Mouse (Mus musculus) c-Kit-positive CD71-positive TER-119-positive erythroid progenitor cells, embryonic 14.5 days (primary cell): ENCODE measurements around the gene Clec9a.
A peak's percentile ranks its signal among the peaks of the same experiment; 100 is the strongest.

Source experiments
- DNase-seq: peaks from one replicate; pipeline ENCODE4 v3.0.0-alpha.2; 2013; ENCODE audit warnings: low spot score

The Clec9a gene

DNA sequence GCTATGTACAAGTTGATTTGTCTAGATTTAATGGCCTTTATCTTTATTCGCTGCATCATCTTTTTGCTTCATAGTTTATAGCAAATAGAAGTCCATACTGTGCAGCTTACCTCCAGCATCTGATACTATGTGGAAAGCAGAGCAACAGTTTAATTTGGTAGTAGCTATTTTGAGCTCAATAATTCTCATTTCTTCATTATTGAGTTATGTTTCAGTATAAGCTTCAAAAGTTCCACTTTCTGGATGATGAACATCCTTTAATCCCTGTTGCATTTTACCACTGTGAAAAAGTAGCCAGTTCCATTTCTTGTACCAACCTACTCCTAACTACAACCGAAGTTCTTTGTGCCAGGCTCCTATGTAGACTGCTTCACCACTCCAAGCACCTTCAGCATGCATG, at the start of gene Clec9a:
Gene Clec9a (plus strand): TSS at position 301 of the 400 bp plus-strand sequence.
- DNase-seq = no peak

DNA sequence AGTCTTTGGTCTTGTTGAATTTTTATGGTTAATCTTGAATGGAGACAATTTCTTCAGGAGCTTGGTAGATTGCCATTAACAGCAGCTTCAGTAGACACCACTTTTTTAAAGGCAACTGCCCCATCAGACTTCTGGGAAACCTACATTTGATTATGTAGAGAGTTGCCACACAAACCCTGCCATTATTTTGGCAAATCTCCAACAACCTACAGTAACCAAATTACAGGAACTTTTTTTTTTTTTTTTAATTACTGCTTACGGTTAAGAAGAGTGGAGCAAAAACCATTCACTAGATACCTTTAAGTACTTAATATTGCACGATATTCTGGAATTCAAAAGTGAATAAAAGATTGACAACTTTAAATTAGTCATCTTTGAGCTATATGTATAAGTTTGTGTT, 49.1 kb upstream of the Clec9a start:
- DNase-seq = no peak

DNA sequence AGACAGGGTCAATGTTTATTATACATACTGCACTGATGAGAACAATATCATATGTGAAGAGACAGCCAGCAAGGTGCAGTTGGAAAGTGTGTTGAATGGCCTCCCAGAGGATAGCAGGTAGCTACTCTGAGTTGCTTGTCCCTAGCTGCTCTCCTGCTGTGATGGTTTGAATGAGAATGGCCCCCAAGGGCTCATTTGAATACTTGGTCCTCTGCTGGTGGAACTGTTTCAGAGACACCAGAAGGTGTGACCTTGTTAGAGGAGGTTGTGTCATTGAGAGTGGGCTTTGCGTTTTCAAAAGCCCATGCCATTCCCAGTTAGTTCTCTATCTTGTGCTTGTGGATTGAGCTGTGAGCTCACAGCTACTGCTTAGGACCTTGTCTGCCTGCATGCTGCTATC, 44.7 kb upstream of the Clec9a start:
- no peak for DNase-seq

DNA sequence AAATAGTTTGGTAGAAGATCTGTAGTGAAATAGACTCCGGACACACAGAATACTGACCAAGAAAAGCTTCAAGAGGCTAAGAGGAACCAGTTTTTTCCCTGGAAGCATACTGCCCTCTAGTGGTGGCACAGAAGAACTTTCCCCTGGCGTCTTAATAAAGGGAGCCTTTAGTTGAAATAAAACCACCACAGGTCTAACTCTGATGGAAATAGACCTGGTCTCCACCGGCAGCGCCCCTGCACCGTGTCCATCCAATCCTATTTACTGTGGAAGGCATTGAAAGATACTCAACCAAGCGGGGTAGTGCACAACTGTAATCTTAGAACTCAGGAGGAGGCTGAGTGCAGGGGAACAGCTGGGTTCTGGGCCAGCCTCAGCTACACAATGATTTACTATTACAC, 42.7 kb upstream of the Clec9a start:
- DNase-seq = peak; percentile 32

DNA sequence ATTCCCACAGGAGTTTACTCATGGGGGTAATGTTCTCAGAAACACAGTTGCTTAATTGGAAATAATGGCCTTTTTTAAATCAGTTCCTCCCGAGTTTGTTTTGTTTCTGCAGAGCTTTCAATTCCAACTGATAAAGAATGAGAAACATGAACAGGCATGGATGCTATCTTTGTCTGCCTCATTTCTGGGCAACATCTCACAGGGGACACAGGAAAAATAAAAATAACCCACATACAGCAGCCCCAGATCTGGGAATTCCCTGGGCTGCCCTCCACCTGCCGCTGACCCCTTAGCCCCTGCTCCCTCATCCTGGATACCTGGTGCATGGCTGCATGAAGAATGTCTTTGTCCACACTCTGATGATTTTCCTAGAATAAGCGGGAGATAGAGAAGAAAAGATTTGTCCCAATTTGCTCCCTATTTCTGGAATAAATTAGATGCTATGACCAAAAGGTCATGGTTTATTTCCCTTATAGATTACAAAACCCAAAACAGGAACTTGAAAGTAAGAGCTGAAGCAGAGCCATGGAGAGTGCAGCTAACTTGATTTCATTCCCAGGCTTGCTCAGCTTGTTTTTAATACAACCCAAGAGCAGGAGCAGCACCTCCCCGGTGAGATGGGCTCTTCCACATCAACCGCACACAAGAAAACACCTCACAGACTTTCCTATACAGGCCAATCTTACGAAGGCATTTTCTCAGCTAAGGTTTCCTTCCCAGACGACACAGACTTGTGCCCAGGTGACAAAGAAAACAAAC, 39.1 kb upstream of the Clec9a start:
- no peak for DNase-seq

DNA sequence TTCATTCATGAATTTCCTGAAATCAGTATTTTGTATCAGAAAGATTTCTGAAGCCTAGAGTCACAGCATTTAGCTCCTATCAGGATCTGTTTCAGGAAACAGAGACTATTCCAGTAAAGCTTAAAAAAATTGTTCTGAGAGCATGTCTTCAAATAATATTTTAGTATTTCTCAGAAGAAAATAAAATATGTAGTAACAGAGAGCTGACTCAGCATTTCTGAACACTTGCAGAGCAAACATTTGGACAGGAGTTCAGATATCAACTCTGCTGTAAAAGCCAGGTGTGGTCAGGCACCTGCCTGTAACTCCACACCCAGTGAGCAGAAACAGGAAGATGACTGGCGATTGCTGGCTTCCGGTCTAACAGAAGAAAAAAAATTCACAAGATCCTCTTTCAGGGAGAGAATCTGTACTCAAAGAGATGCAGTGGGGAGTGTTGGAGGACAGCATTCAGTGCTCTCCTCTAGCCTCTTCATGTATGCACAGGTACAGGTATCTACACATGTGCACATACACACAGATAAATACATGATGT, 33.7 kb upstream of the Clec9a start:
- DNase-seq = no peak

DNA sequence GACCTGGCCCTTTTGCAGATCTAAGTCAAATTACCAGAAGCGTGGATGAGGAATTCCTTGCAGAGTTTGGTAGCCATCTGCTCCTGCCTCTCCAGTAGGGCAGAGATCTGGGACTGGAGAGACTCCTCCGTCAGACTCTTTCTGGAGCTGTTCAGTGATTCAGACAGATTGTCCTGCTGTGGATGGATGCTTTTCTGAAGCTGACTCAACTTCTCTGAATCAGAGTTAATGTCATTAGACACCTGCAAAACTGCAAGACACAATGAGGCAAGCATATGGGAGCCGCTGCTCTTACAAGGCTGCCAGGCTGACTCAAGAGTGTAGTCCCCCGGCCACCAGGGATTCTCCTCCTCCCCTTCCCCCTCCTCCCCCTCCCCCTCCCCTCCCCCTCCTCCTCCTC, 28.2 kb upstream of the Clec9a start:
- DNase-seq = no peak

DNA sequence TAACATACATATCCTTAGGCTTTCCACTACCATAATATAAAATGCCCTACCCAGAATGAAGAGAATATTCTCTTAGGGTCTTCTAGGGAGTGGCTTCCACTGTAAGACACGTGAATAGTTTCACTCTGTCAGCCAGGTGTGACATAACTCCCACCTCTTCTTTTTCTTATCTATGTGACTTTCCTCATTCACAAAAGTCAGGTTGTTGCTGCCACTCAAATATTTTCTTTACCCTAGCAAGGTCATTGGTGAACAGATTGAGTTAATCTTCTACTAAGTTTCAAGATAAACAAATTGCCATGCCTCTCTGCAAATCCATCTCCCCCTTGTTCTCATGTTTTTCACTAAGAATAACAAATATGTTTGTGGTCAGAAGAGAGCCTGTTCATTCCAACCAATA, 26.9 kb upstream of the Clec9a start:
- DNase-seq = no peak

DNA sequence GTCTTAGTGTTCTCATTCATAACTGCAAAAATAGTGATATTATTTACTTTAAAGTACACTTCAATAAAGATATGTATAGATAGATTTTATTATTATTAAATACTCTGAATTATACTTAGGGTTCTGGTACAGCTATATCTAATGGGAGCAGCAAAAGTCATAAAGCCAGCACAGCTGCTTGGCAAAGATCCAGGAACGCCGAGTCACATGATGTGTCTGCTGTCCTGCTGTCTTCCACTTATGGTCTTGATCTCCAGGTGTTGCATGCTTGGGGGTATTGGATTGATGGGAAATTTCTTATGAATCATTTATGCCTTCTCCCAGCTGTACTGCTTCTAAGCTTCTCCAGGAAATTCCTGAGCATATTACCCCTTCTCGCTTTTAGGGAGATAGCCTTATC, 25.2 kb upstream of the Clec9a start:
- no peak for DNase-seq

DNA sequence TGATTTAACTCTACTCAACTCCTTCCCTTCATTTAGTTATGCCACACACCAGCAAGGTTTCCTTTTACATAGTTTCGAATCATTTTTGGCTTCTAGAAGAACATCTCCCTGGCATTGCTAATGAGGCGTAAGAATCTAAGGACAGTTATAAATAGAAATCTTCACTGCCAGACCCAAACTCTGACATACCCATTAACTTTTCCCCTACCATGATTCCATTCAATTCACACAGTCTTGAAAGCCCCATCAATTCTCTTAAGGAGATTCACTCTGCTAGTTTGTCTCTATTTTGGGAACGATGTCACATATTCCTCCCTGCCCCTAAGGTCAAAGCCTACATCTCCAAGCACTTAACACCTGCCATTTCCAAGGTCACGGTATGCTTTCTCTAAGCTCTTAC, 23.7 kb upstream of the Clec9a start:
- DNase-seq = no peak

DNA sequence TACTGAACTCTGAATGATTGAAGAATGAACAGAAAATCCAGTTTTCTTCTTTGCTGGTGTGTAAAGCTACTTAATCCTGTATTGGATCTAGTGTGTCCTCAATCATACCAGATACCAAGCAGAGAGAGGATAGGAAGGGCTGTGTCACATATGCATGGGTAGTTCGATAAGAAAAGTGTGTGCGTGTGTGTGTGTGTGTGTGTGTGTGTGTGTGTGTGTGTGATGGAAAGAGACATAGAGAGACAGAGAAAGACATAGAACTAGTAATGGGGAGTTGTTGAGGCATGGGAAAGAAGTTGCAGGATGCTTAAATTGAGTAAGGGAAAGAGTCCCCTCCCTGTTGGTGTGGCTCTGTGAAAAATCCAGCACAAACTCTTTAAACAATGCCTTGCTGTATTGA, 22.9 kb upstream of the Clec9a start, which contains the start of gene Clec12b:
Gene Clec12b (minus strand): TSS at position 101 of the 400 bp plus-strand sequence.
- no peak for DNase-seq

DNA sequence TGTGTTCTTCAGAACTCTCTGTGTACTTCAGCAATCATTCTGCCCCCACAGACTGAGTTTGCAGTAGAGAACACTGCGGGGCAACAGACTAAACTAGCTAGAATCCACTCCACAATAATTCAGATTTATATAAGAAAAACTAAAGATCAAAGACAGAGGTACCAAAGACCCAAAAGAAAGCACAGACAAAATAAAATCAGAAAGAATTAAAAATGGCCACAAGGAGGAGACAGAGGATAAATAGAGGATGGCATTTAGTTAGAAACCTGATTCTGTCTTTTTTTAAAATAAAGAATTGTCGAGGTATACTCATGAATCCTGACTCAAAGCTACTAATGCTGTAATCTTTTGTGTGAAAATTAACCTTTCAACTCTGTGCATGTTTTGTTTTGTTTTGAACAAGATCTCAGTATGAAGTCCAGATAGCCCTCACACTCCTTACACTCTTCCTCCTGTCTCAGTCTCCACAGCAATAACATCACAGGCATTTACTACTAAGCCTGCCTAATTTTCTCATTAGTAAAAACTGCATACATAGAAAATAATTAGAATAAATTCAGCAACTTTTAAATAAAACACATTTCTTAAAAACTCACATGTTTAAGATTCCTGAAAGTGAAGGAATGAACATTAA, 15.5 kb upstream of the Clec9a start:
- DNase-seq = no peak

DNA sequence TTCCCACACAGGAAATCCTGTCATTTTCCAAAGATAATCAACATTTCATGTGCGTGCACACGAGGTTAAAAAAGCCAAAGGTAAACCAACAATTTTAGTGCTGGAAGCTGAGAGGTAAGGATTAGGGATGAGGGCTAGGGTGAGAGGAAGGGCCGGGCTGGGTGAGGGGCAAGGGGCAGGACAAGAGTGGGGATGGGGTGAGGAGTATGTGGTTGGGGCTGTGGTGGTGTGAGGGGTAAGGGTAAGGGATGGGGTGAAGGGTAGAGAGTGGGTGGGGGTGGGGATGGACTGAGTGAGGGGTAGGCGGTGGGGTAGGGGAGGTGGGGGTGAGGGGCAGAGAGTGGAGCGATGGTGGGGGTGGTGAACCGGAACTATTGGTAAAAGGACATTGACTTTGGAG, 14.9 kb upstream of the Clec9a start:
- no peak for DNase-seq

DNA sequence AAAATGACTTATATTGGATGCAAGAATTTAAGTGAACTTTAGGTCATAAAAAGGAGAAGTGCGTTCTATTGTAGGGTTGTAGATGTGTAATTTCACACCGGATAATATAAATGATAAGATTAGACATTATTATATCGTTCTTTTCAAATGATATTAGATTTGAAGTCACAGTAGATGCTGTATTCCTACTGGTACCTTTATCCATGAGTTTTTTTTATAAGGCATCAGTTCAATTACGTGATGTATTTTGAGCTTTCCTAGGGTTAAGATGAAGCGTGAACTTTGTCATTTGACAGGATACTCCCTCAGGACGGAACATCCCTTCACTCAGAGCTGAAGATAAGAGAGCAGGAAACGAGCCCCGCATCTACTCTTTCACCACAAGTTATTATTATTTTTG, 11.7 kb upstream of the Clec9a start, which contains the start of gene Clec1b:
Gene Clec1b (plus strand): TSS at position 301 of the 400 bp plus-strand sequence.
- no peak for DNase-seq

DNA sequence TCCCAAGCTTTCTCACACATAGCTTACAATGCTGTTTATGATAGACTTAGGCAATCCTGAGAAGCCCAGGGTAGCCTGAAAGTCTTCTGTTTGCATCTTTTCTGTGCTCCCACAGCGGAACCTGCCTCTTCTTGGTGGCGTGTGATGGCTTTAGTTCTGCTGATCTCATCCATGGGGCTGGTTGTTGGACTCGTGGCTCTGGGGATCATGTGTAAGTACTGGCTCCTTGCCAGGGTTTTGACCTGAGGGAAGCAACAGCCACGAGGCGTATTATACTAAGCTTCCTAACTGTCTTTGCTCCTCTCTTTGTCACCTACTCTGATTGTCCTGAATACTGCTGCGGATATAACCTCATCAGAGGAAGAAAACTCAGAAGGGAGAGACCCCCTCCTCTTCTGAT, 8.7 kb upstream of the Clec9a start:
- no peak for DNase-seq

DNA sequence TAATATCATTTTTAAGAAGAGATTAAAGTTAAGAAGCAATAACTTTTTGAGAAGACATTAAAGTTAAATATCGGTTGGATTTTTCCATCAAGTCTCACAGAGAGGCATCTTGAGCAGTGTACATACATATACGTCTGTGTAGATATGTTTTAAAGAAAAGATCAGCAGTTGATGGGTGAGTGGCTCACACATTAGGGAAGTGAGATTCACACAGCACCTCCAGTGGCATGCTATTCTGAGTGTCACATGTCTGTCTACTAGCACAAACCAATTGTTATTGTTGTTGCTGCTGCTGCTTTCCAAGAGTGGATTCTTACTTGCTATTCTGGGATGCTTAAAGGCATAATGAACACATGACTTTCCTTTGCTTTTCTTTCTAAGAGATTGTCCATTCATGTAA, 6.3 kb upstream of the Clec9a start:
- DNase-seq = no peak

DNA sequence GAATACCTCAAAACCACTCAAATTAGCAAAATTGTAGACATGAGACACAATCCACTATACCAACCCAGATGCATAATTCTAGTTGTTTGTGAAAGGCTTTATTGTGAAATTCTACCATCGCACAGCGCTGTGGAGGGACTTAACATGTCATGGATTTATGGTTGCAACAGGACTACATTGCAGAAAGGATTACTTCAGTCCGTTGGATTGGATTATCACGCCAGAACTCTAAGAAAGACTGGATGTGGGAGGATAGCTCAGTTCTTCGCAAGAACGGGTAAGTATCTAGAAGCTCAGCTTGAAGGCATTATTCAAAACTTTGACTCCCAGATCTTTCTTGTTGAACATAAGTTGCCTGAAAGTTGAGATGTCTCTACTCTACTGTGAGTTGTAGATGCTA, 5.3 kb upstream of the Clec9a start:
- no peak for DNase-seq

DNA sequence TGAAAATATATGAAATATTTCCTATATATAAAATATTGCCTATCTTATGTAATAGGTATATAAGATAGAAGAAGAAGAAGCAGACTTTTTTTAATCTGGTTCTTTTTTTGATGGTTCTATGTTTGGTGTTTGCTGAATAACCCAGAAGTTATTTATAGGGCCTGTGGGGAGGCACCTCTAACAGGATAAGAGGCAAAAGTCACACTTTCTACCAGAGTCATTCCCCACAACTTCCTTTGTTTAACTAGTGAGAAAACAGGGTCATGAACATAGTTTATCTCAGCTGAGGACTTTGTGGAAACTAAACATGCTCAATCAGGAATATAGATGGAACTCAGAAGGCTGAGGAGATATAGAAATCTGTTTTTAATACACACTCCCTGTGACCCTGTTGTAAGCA, 2.7 kb upstream of the Clec9a start:
- DNase-seq = no peak

DNA sequence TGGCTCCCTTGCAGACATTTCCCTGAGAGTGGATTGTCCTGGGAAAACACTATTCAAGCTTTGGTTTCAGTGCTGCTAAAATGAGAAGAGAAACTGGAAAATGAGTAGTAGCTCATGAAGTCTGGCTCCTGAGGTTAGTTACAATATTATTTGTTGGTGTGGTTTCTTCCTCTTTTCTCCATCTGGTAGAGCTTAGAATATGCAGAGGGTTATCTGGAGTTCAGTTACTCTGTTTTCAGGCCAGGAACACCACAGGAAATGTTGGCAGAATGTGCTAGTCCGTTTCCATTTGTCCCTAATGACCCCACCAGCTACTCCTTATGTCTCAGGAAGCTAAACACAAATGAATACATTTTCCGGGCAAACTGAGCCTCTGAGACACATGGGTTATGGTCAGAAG, 1.3 kb upstream of the Clec9a start:
- no peak for DNase-seq

DNA sequence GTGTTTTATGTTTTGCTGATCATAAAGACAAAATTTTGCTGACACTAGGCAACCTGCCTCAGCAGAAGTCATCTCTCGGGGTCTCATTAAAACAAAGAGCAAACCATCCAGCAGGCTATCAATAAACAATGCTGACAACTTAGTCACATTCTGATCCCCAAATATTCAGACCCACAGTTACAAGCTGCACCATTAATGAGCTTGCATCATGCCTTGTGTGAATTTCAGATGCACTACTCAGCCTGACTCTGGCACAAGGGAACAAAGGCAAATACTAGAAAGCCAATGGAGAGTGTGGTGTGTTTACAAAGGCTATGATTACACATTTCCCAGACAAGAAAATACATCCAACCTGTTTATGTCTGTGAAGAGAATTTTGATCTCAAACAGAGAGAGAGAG, 5.5 kb downstream of the Clec9a start:
- DNase-seq = no peak

DNA sequence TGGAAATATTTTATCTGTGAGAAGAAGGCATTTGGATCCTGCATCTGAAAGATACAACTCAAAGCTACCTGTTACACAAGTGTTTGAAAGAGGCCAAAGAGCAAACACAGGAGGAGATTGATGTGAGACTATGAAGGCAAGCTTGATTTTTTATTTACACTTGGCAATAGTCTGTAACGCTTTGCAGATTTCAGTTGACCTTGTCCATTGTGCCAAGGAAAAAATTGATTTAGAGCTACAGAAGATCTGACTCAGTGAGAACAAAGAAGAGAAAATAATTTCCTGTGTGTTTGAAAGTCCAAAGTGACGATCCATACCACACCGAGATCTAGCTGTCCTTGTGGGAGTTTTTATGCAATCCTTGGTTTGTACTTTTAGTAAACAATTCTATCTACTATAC, 13.6 kb downstream of the Clec9a start:
- DNase-seq = no peak

DNA sequence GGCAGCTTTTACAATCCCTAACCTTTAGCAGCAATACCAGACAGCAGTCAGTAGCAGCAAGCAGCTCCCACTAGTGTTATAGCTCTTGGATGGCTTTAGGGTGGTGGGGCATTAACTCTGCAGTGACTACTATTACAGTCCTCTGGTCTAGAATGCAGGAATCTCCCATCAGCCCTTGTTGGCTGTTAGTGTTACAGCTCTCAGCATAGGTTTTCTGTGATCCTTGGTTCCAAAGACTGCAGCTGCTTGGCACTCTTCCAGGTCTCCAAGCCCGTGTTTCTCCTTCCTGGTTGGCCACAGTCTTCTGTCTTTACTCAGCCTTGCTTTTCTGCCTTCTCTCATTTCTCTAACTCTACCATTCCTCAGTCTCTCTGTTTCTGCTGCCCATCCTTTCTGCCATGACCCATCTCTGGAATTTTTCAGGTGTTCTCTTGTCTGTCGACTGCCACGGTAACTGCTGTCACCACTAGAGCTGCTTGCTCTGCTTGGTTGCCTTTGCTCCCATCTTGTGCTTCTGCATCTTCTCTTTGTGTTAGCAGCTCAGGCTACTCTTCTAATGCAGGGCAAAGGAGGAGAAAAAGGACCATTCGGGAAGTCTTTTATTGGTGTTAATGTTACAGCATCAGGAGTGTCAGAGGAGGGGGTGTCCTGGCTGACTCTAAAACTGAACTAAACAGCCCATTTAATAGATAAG, 14.5 kb downstream of the Clec9a start:
- no peak for DNase-seq

DNA sequence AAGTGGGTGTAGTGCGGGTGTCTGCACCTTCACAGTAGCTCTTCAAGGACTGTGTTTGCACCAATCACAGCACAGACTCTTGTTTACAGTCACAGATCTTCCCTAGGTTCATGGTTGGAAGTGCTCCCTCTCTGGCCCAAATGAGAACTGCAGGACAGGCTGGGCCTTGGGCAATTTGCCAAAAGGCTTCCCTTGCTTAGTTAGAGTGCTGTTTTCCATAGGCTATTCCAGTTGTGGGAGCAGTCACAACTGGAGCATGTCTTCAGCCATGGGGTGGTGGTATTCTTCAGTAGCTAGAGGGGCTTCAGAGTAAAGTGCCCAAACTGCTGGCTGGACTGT, 15.0 kb downstream of the Clec9a start:
- peak; percentile 54 for DNase-seq
